Mouse (Mus musculus) heart, adult 18-20 months (tissue): ENCODE results near the gene Carmil2. TPM values are rescaled to one million over a fixed set of nuclear protein-coding genes. Genes with fewer than 3 reads are reported as not detected.

Experiments used
- DNase-seq, 2 experiments: peaks; one replicate each; pipeline ENCODE4 v3.0.0; 2021 to 2022; ENCODE audit warnings: mixed read lengths in 1 of 2
- total RNA-seq, 2 experiments: library from RNA; stranded (reverse); gene quantifications; 2 replicates each; pipeline ENCODE4 v1.2.3; 2021

The Carmil2 gene
- total RNA-seq, 2 experiments from 2014 or later = 0.12 to 1.1 TPM

GRCm38 (mm10) chr8:105695080-105695780, 9.2 kb downstream of the Carmil2 start:
- DNase-seq = no peak

GRCm38 (mm10) chr8:105697196-105697780, 11.2 kb downstream of the Carmil2 start:
- no peak for DNase-seq

GRCm38 (mm10) chr8:105698734-105699133, 12.7 kb downstream of the Carmil2 start:
- DNase-seq = no peak

- no peak for DNase-seq
These were observed 13.6 kb downstream of the Carmil2 start for GRCm38 (mm10) chr8:105699488-105700215.

GRCm38 (mm10) chr8:105700566-105700965, 14.5 kb downstream of the Carmil2 start:
- DNase-seq = peak in 1 of 2 experiments; percentile 58

GRCm38 (mm10) chr8:105700966-105701824, 15.1 kb downstream of the Carmil2 start, which contains the start of the genes Acd and Pard6a:
Acd (minus strand) TSS chr8:105701102.
Pard6a (plus strand) TSS chr8:105701148.
- peak; percentile 95 to 98 for DNase-seq

GRCm38 (mm10) chr8:105702001-105702401, 15.9 kb downstream of the Carmil2 start:
- DNase-seq = no peak

- DNase-seq = no peak
These were observed 16.8 kb downstream of the Carmil2 start for GRCm38 (mm10) chr8:105702731-105703415.

GRCm38 (mm10) chr8:105704146-105704812, 18.2 kb downstream of the Carmil2 start:
- DNase-seq = no peak

GRCm38 (mm10) chr8:105704955-105705354, 18.9 kb downstream of the Carmil2 start:
- no peak for DNase-seq

GRCm38 (mm10) chr8:105706426-105706825, 20.4 kb downstream of the Carmil2 start:
- no peak for DNase-seq

- DNase-seq = peak; percentile 91 to 93
These were observed 21.7 kb downstream of the Carmil2 start, which contains the start of the genes 4933405L10Rik and Enkd1 for GRCm38 (mm10) chr8:105707498-105708403. 4933405L10Rik (plus strand) TSS chr8:105707655. Enkd1 (minus strand) TSS chr8:105708210.

GRCm38 (mm10) chr8:105708675-105709074, 22.6 kb downstream of the Carmil2 start:
- no peak for DNase-seq

- no peak for DNase-seq
These were observed 23.2 kb downstream of the Carmil2 start for GRCm38 (mm10) chr8:105709317-105709716.

GRCm38 (mm10) chr8:105712286-105712685, 26.2 kb downstream of the Carmil2 start:
- DNase-seq = no peak

- DNase-seq = peak; percentile 87 to 97
These were observed 28.1 kb downstream of the Carmil2 start for GRCm38 (mm10) chr8:105714139-105714538.

GRCm38 (mm10) chr8:105715042-105715441, 29.0 kb downstream of the Carmil2 start:
- DNase-seq = peak; percentile 34 to 42

GRCm38 (mm10) chr8:105716302-105716945, 30.4 kb downstream of the Carmil2 start:
- DNase-seq = no peak

GRCm38 (mm10) chr8:105719637-105720036, 33.6 kb downstream of the Carmil2 start:
- DNase-seq = no peak
